Mouse (Mus musculus) lung, postnatal 36 days (tissue): ENCODE measurements around the gene Gm20852.
"Not testable (repeated sequence)": the region's sequence is repeated elsewhere in the genome, so short reads cannot be mapped to it uniquely, and the experiment has no call there.

Source experiments
- DNase-seq: peaks from one replicate; pipeline ENCODE4 v3.0.0; 2022; ENCODE audit warnings: mixed read lengths

The Gm20852 gene

DNA sequence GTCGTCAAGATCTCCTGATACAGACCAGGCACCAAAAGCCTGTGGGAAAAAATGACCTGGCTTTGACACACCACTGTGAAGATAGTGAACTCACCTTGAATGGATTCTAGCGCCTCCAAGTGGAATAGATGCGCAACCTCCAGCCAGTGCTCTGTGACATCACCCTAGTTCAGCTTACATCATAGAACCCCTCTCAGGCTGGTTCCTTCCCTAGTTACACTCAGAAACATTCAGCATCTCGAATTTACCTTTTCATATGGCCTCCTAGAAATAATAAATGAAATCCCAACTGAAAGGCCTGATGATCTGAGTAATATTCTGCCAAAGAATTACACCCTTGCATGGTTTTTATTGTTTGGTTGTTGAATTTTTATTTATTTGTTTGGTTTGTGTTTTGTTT, at the start of gene Gm20852:
Gene Gm20852, minus strand, starts transcription at position 101 of the 400 bp plus-strand sequence.
- DNase-seq = not testable (repeated sequence)
